Mouse (Mus musculus): Measurements from ENCODE around the gene Pnck.

GRCm38 (mm10) chrX:73626981-73627380, 32.9 kb downstream of the Pnck start:
- TF ChIP-seq CTCF (IDR thresholded peaks at IDR 0.05; ENCODE audit: extremely low read depth, insufficient read depth, insufficient read length, insufficient replicate concordance) = no peak
- TF ChIP-seq POLR2A (IDR thresholded peaks at IDR 0.05; ENCODE audit: low read depth, low read length) = no peak
